Mouse (Mus musculus): ENCODE measurements around the gene Fam151b. TPM values are rescaled to one million over a fixed set of nuclear protein-coding genes. Genes with fewer than 3 reads are reported as not detected.

The Fam151b gene
- polyA plus RNA-seq, 1 experiment from 2014 or later, result 0.24 TPM

- WGBS, result 73% methylated on average over 4 of the region's 4 CpGs
- H3K9ac ChIP-seq (replicated peaks; ENCODE audit: low read length), result no peak overlapping the region
- no peaks in the 10 kb centered on the region for H3K27me3 ChIP-seq (ENCODE audit: control insufficient read depth, insufficient read depth, low read length)
- no peak overlapping the region for H3K4me2 ChIP-seq (ENCODE audit: low read length)
- H3K27ac ChIP-seq (replicated peaks; ENCODE audit: low read depth, low read length), result no peak overlapping the region
- DNase-seq (peak; percentile 14), ATAC-seq (ENCODE audit: low FRiP score, low TSS enrichment) (no peak)
- no peaks in the 10 kb centered on the region for H3K9me3 ChIP-seq (ENCODE audit: control insufficient read depth, low read length)
- peaks cover 37% of the 10 kb centered on the region for H3K36me3 ChIP-seq (ENCODE audit: control insufficient read depth, insufficient read depth, low read length)
- H3K4me3 ChIP-seq (replicated peaks; ENCODE audit: low read depth, low read length), result no peak overlapping the region
- H3K4me1 ChIP-seq (ENCODE audit: control insufficient read depth, insufficient read depth, low read length), result no peaks in the 10 kb centered on the region
Observed at GRCm38 (mm10) chr13:92490817-92491216, 7.0 kb upstream of the Fam151b start.

GRCm38 (mm10) chr13:92483348-92483747 lies 467 bp downstream of the Fam151b start:
- peak overlapping the region; percentile 66 for H3K4me2 ChIP-seq (ENCODE audit: low read length)
- no peaks in the 10 kb centered on the region for H3K27me3 ChIP-seq (ENCODE audit: control insufficient read depth, insufficient read depth, low read length)
- peak overlapping the region; percentile 42 for H3K4me3 ChIP-seq (replicated peaks; ENCODE audit: low read depth, low read length)
- peak overlapping the region; percentile 73 for H3K27ac ChIP-seq (replicated peaks; ENCODE audit: low read depth, low read length)
- H3K36me3 ChIP-seq (ENCODE audit: control insufficient read depth, insufficient read depth, low read length), result no peaks in the 10 kb centered on the region
- DNase-seq (peak; percentile 77), ATAC-seq (ENCODE audit: low FRiP score, low TSS enrichment) (peak; percentile 74)
- H3K4me1 ChIP-seq (ENCODE audit: control insufficient read depth, insufficient read depth, low read length), result no peaks in the 10 kb centered on the region
- no peaks in the 10 kb centered on the region for H3K9me3 ChIP-seq (ENCODE audit: control insufficient read depth, low read length)
- WGBS, result 11% methylated on average over 3 of the region's 3 CpGs
- peak overlapping the region; percentile 47; the same call in 1 of the 2 replicates for H3K9ac ChIP-seq (replicated peaks; ENCODE audit: low read length)

- Histone ChIP-seq H3K4me1 (ENCODE audit: control insufficient read depth, insufficient read depth, low read length) (no peaks in the 10 kb centered on the region), H3K9ac (replicated peaks; ENCODE audit: low read length) (no peak overlapping the region), H3K36me3 (ENCODE audit: control insufficient read depth, insufficient read depth, low read length) (peaks cover 5% of the 10 kb centered on the region; the same call in 1 of the 2 replicates), H3K9me3 (ENCODE audit: control insufficient read depth, low read length) (no peaks in the 10 kb centered on the region), H3K4me2 (ENCODE audit: low read length) (no peak overlapping the region), H3K27me3 (ENCODE audit: control insufficient read depth, insufficient read depth, low read length) (no peaks in the 10 kb centered on the region), H3K27ac (replicated peaks; ENCODE audit: low read depth, low read length) (no peak overlapping the region), H3K4me3 (replicated peaks; ENCODE audit: low read depth, low read length) (no peak overlapping the region)
- DNase-seq (no peak), ATAC-seq (ENCODE audit: low FRiP score, low TSS enrichment) (no peak)
- WGBS, result 87% methylated on average over 2 of the region's 2 CpGs
Observed at GRCm38 (mm10) chr13:92470151-92470550, 13.7 kb downstream of the Fam151b start.

- ATAC-seq (ENCODE audit: low FRiP score, low TSS enrichment) (no peak), DNase-seq (no peak)
- Histone ChIP-seq H3K4me1 (ENCODE audit: control insufficient read depth, insufficient read depth, low read length) (no peaks in the 10 kb centered on the region), H3K4me3 (replicated peaks; ENCODE audit: low read depth, low read length) (no peak overlapping the region), H3K4me2 (ENCODE audit: low read length) (no peak overlapping the region), H3K27ac (replicated peaks; ENCODE audit: low read depth, low read length) (no peak overlapping the region), H3K27me3 (ENCODE audit: control insufficient read depth, insufficient read depth, low read length) (no peaks in the 10 kb centered on the region), H3K36me3 (ENCODE audit: control insufficient read depth, insufficient read depth, low read length) (peaks cover 5% of the 10 kb centered on the region; the same call in 1 of the 2 replicates), H3K9ac (replicated peaks; ENCODE audit: low read length) (no peak overlapping the region), H3K9me3 (ENCODE audit: control insufficient read depth, low read length) (no peaks in the 10 kb centered on the region)
- 70% methylated on average over 2 of the region's 2 CpGs for WGBS
Observed at GRCm38 (mm10) chr13:92469381-92469780, 14.4 kb downstream of the Fam151b start.

DNA sequence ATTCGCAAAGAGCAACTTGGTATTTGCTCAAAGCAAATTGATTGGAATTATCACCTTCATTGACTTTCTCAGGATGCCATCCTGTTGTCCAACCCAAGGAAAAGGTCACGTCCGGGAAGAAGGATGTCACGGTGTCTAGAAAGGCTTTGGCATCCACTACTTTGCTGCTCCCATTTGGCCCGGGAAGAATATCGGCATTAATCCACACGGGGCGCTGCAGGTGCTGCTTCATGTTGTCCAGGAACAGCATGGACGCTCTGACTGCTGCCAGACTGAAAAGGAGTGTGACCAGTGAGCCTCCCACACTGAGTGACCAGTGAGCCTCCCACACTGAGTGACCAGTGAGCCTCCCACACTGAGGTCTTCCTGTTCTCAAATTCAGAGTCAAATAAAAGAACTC lies 15.9 kb downstream of the Fam151b start:
- Histone ChIP-seq H3K9ac (replicated peaks; ENCODE audit: low read length) (no peak overlapping the region), H3K4me2 (ENCODE audit: low read length) (no peak overlapping the region), H3K4me1 (ENCODE audit: control insufficient read depth, insufficient read depth, low read length) (no peaks in the 10 kb centered on the region), H3K36me3 (ENCODE audit: control insufficient read depth, insufficient read depth, low read length) (0 out of 2 replicates have a peak, but pooled peaks cover 2% of the 10 kb centered on the region), H3K4me3 (replicated peaks; ENCODE audit: low read depth, low read length) (no peak overlapping the region), H3K27ac (replicated peaks; ENCODE audit: low read depth, low read length) (no peak overlapping the region), H3K27me3 (ENCODE audit: control insufficient read depth, insufficient read depth, low read length) (no peaks in the 10 kb centered on the region), H3K9me3 (ENCODE audit: control insufficient read depth, low read length) (no peaks in the 10 kb centered on the region)
- ATAC-seq (ENCODE audit: low FRiP score, low TSS enrichment), result no peak
- 69% methylated on average over 9 of the region's 9 CpGs for WGBS
- DNase-seq, result no peak

DNA sequence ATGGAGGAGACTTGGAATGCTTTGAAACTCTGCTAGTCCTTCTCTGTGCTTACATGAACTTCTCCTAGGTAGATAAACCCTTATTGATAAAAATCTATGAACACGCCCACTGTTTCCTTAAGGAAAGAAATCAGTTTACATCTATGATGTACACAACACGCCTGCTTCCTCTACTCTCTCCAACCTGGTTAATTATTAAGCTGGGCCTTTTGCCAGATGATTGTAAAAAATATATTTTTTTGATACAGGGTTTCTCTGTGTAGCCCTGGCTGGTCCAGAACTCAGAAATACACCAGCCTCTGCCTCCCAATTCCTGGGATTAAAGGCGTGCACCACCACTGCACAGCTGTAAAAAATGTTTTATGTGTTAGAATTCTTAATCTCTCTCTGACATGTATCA lies 19.1 kb downstream of the Fam151b start:
- Histone ChIP-seq H3K4me1 (ENCODE audit: control insufficient read depth, insufficient read depth, low read length) (no peaks in the 10 kb centered on the region), H3K36me3 (ENCODE audit: control insufficient read depth, insufficient read depth, low read length) (0 out of 2 replicates have a peak, but pooled peaks cover 2% of the 10 kb centered on the region), H3K9me3 (ENCODE audit: control insufficient read depth, low read length) (no peaks in the 10 kb centered on the region), H3K27me3 (ENCODE audit: control insufficient read depth, insufficient read depth, low read length) (no peaks in the 10 kb centered on the region), H3K4me3 (replicated peaks; ENCODE audit: low read depth, low read length) (no peak overlapping the region), H3K27ac (replicated peaks; ENCODE audit: low read depth, low read length) (no peak overlapping the region), H3K9ac (replicated peaks; ENCODE audit: low read length) (no peak overlapping the region), H3K4me2 (ENCODE audit: low read length) (no peak overlapping the region)
- DNase-seq, result no peak
- no peak for ATAC-seq (ENCODE audit: low FRiP score, low TSS enrichment)
- WGBS, result 93% methylated on average over 3 of the region's 3 CpGs

DNA sequence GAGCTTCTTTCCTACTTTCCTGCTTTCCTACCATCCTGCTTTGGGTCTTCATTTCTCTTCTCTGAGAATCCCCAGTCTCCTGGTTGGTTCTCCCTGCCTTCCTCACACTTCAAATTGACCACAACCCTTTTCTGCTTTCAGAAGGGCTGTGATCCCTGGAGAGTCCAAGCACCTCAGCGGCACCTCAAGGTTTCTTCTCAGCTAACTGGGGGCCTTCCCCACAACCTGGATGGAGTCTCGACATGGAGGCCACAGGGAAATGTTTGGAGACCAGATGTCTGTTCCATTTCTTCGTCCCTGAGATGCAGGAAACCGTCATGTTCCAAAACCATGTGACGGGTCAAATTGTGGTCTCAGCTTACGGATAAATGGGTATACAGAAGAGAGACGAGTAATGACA lies 36.9 kb downstream of the Fam151b start:
- H3K36me3 ChIP-seq (ENCODE audit: control insufficient read depth, insufficient read depth, low read length), result no peaks in the 10 kb centered on the region
- ATAC-seq (ENCODE audit: low FRiP score, low TSS enrichment) (no peak), DNase-seq (no peak)
- H3K4me2 ChIP-seq (ENCODE audit: low read length), result no peak overlapping the region
- H3K9ac ChIP-seq (replicated peaks; ENCODE audit: low read length), result no peak overlapping the region
- H3K4me1 ChIP-seq (ENCODE audit: control insufficient read depth, insufficient read depth, low read length), result no peaks in the 10 kb centered on the region
- no peak overlapping the region for H3K27ac ChIP-seq (replicated peaks; ENCODE audit: low read depth, low read length)
- no peaks in the 10 kb centered on the region for H3K9me3 ChIP-seq (ENCODE audit: control insufficient read depth, low read length)
- WGBS, result 92% methylated on average over 7 of the region's 7 CpGs
- H3K27me3 ChIP-seq (ENCODE audit: control insufficient read depth, insufficient read depth, low read length), result no peaks in the 10 kb centered on the region
- no peak overlapping the region for H3K4me3 ChIP-seq (replicated peaks; ENCODE audit: low read depth, low read length)

- Histone ChIP-seq H3K27me3 (ENCODE audit: control insufficient read depth, insufficient read depth, low read length) (no peaks in the 10 kb centered on the region), H3K4me3 (replicated peaks; ENCODE audit: low read depth, low read length) (no peak overlapping the region), H3K4me1 (ENCODE audit: control insufficient read depth, insufficient read depth, low read length) (no peaks in the 10 kb centered on the region), H3K4me2 (ENCODE audit: low read length) (no peak overlapping the region), H3K27ac (replicated peaks; ENCODE audit: low read depth, low read length) (no peak overlapping the region), H3K36me3 (ENCODE audit: control insufficient read depth, insufficient read depth, low read length) (no peaks in the 10 kb centered on the region), H3K9me3 (ENCODE audit: control insufficient read depth, low read length) (no peaks in the 10 kb centered on the region), H3K9ac (replicated peaks; ENCODE audit: low read length) (no peak overlapping the region)
- no peak for ATAC-seq (ENCODE audit: low FRiP score, low TSS enrichment)
- no peak for DNase-seq
- WGBS, result 76% methylated on average over 13 of the region's 13 CpGs
Observed at GRCm38 (mm10) chr13:92440286-92440685, 43.5 kb downstream of the Fam151b start.

DNA sequence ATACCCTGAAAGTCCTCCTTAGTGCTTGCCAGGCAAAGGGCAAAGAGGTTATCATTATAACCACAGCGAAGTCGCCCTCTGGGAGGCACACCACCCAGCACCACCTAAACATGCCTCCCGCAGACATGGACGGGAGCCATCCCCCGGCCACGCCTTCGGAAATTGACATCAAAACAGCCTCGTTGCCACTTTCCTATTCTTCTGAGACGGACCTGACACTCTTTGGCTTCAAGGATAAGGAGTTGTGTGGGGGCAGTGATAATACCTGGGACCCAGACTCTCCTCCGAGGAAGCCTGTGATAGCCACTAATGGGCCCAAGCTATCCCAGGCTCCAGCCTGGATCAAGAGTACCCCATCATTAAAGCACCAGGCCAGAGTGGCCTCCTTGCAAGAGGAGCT lies 45.2 kb downstream of the Fam151b start:
- no peak overlapping the region for H3K27ac ChIP-seq (replicated peaks; ENCODE audit: low read depth, low read length)
- DNase-seq (no peak), ATAC-seq (ENCODE audit: low FRiP score, low TSS enrichment) (no peak)
- H3K9me3 ChIP-seq (ENCODE audit: control insufficient read depth, low read length), result no peaks in the 10 kb centered on the region
- WGBS, result 91% methylated on average over 10 of the region's 10 CpGs
- H3K9ac ChIP-seq (replicated peaks; ENCODE audit: low read length), result no peak overlapping the region
- no peaks in the 10 kb centered on the region for H3K36me3 ChIP-seq (ENCODE audit: control insufficient read depth, insufficient read depth, low read length)
- H3K27me3 ChIP-seq (ENCODE audit: control insufficient read depth, insufficient read depth, low read length), result no peaks in the 10 kb centered on the region
- no peak overlapping the region for H3K4me2 ChIP-seq (ENCODE audit: low read length)
- no peaks in the 10 kb centered on the region for H3K4me1 ChIP-seq (ENCODE audit: control insufficient read depth, insufficient read depth, low read length)
- H3K4me3 ChIP-seq (replicated peaks; ENCODE audit: low read depth, low read length), result no peak overlapping the region
